Mouse (Mus musculus) layer of hippocampus, adult 2 months (tissue): ENCODE data around the gene Spry2. TPM values are rescaled to one million over a fixed set of nuclear protein-coding genes. Genes with fewer than 3 reads are reported as not detected.

Experiments
- DNase-seq, 2 experiments: peaks; one replicate each; pipeline ENCODE4 v3.0.0; 2022; ENCODE audit warnings: low spot score in 2 of 2
- H3K27ac ChIP-seq: fragments of 200-600 bp; 2 replicates; pipeline ENCODE4 v1.8.1; 2022
- H3K4me3 ChIP-seq: fragments of 200-600 bp; 2 replicates; pipeline ENCODE4 v1.8.1; 2022; ENCODE audit warnings: mild to moderate bottlenecking
- CTCF ChIP-seq: fragments of 200-600 bp; conservative IDR thresholded peaks from 2 replicates; pipeline ENCODE4 v1.8.1; 2022; ENCODE audit warnings: antibody characterized with exemption, mild to moderate bottlenecking, moderate library complexity
- total RNA-seq, 2 experiments: library from RNA; stranded (reverse); gene quantifications; 2 replicates each; pipeline ENCODE4 v1.2.3; 2021

The Spry2 gene
- total RNA-seq, 2 experiments from 2014 or later, result 66.7 to 74.2 TPM

DNA sequence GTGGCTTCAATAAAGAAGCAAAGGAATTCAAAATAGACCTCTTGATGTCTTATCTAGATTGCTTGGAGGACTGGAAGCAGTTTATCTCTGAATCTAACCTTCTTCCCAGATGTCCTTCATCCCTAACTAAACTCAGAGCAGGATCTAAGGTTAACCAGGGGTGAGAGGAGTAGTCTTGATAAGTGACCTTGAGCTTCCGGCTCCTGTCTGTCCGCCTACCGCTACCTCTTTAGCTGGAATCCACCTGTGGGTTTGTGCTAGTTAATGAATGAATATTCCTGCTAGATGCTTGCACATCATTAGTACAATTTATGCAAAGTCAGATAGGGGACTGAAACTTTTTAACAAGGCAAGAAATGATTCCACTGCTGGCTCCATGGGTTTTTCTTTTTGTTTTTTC lies 4.2 kb upstream of the Spry2 start:
- no peak overlapping the region for H3K27ac ChIP-seq
- no peak overlapping the region for H3K4me3 ChIP-seq
- no peak for TF ChIP-seq CTCF
- DNase-seq, result no peak

DNA sequence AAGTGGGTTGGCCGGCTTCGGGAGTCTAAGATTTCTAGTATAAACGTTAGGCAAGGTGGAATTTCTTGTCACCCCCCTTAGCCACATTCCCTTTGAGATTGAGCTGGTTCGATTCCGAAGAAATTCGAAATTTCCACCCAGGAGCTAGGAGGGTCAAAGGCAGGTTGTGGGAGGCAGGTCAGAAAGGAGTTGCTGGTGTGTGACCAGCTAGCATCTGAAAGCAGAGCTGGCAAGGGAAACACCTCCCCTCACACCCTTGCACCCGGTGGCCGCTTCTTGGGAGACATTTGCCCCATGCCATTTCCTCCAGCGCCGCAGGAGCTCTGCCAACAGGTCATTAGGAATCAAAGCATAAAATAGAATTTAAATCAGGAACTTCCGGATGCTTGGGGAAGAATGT lies 2.5 kb upstream of the Spry2 start:
- Histone ChIP-seq H3K27ac (peak overlapping the region; percentile 98), H3K4me3 (peak overlapping the region; percentile 93)
- TF ChIP-seq CTCF, result no peak
- DNase-seq, result no peak

DNA sequence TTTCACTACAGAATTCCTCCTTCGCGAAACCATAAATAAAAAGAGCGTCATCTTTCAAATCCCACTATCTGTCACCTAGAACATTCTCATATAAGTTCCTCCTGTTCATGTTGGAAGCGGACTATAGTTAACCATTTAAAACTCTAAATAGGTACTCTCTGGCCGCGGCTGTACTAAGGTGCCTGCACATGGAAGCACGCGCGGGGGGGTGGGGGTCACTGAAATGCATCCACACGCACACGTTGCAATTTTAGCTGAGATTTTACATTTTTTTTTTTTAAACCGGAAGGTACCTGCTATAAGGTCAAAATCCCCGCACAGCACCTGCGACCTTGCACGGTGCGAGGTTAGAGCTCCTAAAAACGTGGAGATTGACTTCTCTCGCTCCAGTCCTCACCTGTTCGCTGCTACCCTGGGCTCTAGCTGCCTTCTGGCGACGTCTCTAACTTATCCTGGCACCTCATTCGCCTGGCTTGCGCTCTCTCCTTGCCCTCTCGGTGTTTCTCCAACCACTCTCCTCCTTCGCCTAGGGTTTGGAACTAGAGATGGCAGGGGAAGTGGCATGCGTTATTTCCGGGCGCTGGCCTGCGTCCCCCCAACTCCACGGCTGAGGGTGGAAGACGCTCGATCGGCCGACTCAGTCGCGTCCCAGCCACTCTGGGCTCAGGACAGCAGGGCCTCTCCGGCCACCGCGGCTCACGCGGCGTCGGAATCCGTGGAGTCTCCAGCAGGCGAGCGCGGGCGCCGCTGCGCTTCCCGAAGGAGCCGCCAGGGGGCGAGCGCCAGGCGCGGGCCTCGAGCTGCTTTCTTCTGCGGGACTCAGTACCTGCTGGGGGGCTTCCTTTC lies 1.9 kb upstream of the Spry2 start:
- peak; percentile 80 to 94 for DNase-seq
- TF ChIP-seq CTCF, result peak; percentile 100
- Histone ChIP-seq H3K4me3 (peak overlapping the region; percentile 93), H3K27ac (peak overlapping the region; percentile 98)

DNA sequence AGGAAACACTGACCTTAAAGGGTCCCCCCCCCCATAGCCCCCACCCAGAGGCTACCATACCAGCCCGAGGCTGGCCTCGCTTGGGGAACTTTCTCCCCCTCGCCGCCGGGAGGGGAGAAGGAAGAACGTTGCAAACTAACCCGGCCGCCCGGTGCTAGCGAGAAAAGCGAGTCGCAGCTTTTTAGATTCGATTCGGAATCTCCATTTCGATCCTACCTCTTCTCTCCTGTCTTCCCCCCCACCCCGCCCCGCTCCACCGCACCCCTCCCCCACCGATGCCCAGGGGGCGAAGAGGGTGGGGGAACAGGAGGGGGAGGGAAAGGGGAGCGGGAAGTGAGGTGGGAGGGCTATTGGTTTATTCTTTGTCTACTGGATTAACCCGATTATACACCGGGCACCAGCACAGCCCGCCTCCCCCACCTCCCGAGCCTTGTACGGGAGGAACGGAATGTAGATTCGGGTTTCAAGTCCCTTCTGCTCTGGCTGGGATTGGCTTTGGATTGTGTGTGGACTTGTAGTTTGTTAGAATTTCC lies 1.0 kb upstream of the Spry2 start:
- Histone ChIP-seq H3K27ac (peak overlapping the region; percentile 98), H3K4me3 (peak overlapping the region; percentile 93)
- TF ChIP-seq CTCF, result no peak
- DNase-seq, result peak; percentile 54 to 60

DNA sequence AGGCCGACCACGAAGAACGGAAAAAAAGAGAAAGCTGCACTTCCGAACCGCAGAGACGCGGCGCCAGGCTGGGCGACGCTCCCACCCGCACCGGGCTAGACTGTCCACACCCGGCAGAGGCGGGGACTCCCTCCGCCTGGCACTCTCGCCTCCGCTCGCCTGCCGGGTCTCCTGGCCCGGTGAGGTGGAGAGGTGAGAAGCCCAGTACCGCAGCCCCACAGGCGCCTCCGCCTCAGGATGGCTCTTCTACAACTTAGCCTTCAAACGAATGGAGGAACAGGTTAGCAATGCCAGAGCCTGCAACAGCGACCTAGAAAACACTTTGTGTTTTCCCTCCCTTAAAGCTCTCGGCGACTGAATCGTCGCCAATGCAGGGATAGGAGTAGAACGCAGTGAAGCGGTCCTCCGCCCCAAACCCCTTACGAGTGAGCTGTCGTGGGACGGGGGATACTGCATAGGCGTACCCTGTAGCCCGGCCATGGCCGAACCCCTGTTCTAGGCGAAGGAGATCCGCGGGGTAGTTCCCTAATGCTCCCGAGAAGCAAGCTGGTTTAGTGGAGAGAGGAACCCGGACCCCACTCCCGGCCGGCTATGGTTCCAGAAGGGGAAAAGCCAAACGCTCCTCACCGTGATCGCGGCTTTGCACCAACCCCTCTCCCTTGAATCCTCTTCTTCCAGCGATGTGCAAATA lies 513 bp downstream of the Spry2 start:
- Histone ChIP-seq H3K4me3 (peak overlapping the region; percentile 93), H3K27ac (peak overlapping the region; percentile 98)
- peak in 1 of 2 experiments; percentile 44 for DNase-seq
- no peak for TF ChIP-seq CTCF

DNA sequence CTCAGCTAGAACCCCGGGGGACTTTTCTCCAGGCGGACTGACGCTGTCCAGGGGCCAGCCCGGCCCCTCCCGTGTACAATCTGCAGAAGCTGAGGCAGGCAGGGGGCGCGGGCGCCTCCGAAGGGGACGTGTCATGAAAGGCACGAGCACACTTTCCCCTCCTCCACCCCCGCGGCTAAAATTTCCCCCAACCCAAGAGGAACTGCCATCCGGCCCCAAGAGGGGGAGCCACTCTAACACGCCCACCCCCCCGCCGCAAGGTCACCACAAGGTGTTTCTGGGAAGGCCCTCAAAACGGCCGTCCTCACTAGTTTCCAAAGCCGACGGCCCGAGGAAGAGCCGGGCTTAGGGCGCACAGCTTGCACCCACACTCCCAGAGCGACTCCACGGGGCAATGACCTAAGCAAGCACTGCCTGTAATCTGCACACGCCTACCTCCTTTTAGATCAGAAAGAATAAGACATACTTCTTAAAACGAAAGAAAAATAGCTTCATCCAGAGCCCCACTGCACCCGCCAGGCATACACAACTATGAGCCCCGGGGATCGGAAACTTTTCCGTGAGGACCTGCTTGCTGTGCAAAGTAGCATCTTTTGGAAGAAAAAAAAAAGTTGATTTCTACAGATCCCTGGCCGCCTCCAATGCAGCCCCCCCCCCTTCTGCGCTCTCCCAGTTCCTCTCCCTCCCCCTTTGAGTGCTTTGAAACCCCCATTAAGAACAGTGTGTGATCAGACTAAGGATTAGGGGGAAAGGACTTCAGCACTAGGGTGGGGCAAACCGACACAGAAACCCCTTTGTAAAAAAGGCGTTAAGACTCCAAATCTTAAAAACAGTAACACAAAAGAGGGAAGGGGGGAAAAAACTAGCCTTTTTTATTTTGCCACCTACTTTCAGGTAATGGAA lies 1.4 kb downstream of the Spry2 start:
- peak; percentile 52 for TF ChIP-seq CTCF
- Histone ChIP-seq H3K27ac (peak overlapping the region; percentile 98), H3K4me3 (peak overlapping the region; percentile 93)
- peak in 1 of 2 experiments; percentile 53 for DNase-seq

DNA sequence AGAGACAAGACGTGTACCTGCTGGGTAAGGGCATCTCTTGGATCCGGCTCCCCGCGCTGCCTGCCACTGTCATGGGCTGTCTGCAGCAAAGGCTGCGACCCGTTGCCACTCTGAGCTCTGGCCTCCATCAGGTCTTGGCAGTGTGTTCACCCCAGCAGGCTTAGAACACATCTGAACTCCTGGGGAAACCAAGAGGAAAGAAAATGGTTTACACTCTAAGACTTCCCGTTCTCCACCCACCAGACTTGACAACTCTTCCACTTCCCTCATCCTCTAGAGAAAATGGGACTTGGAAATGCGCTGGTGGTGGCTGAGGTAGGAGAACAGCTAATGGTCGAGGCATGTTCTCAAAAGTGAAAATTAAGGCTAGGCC lies 3.0 kb downstream of the Spry2 start:
- TF ChIP-seq CTCF, result no peak
- Histone ChIP-seq H3K4me3 (peak overlapping the region; percentile 93), H3K27ac (peak overlapping the region; percentile 98)
- DNase-seq, result peak in 1 of 2 experiments; percentile 22

DNA sequence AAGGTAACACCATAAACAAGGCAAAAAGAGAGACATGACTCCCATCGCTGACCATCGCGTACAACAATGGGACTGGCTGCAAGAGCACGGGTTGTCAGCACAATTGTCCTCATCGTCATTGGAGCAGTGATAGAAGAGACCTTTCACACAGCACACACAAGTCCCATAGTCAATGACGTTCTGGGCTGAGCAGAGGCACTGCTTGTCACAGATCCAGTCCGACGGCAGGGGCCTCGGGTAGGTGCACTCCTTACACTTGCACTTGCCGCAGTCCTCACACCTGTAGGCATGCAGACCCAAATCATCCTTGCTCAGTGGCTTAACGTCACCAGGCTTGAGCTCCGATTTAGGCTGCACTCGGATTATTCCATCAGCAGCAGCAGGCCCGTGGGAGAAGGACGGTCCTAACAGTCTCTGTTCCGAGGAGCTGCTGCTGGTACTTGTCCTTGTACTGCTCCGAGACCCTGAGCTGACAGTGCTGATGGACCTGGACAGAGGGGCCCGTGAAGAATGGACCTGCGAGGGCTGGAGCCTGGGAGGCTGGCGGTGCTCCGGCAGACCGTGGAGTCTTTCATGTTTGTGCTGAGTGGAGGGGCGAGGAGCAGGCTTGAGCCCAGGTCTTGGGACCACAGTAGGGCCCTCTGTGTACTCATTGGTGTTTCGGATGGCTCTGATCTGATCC lies 3.5 kb downstream of the Spry2 start:
- Histone ChIP-seq H3K4me3 (peak overlapping the region; percentile 93), H3K27ac (peak overlapping the region; percentile 98)
- no peak for TF ChIP-seq CTCF
- peak in 1 of 2 experiments; percentile 24 for DNase-seq

DNA sequence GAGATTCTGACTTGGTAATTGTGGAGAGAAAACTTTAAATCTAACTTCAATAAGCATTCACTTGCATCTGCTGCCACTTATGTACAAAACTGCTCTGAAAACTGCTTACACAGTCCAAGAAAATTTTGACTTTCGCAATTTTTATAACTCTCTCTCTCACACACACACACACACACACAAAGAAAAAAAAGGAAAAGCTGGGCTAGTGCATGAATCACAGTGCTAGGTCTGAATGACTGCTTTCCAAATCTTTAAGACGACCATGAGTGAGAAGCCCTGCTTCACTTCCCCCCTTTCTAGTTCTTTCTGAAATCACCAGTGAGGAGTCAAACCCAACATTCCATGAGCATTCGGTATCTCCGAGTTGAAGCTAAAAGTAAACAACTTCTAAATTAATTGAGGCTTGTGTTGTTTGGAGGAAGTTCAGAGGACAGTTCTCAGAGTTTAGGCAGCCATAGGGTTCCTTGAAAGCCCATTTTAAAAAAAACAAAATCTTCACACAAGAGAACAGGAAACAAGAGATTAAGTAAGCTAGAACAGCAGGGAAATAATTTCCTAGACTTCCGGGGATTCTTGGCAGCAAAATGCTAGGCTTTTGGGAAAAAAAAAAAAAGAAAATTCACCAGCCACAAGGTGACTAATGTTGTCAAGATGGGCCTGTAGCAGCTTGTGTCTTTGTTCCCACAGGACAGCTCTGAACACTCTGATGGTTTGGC lies 5.9 kb downstream of the Spry2 start:
- Histone ChIP-seq H3K4me3 (peak overlapping the region; percentile 93; the same call in 1 of the 2 replicates), H3K27ac (peak overlapping the region; percentile 61)
- no peak for DNase-seq
- no peak for TF ChIP-seq CTCF

DNA sequence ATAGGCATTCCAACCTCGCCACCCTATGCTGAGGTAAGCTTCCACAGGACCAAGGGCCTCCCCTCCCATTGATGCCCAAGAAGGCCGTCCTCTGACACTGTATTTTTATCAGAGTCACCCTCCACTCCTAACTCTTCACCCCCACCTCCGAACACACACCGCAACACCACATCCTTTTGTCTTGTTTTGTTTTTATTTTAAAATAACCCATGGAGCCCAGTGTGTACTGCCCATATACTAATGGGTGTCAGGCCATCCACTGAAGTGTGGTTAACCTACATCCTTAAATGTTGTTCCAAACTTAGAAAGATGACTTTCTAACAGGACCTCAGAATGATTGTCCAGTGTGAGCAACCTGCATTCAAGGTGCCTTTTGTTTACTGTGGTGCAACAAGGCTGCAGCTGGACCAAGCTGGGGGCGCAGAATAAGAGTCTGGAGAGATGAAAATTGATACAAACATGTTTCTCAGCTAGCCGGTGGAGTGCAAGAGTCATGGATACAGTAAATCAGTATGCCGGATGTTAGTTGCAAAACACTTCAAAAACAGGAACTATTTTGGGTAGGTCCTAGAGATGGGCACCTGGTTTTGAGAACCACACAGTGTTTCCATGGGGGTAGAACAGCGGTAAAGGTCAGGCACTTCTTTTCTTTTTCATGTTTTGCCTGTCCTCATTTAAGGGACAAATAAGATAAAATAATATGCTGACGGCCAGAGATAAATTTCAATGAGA lies 9.8 kb downstream of the Spry2 start:
- Histone ChIP-seq H3K4me3 (no peak overlapping the region), H3K27ac (no peak overlapping the region)
- no peak for DNase-seq
- TF ChIP-seq CTCF, result no peak

DNA sequence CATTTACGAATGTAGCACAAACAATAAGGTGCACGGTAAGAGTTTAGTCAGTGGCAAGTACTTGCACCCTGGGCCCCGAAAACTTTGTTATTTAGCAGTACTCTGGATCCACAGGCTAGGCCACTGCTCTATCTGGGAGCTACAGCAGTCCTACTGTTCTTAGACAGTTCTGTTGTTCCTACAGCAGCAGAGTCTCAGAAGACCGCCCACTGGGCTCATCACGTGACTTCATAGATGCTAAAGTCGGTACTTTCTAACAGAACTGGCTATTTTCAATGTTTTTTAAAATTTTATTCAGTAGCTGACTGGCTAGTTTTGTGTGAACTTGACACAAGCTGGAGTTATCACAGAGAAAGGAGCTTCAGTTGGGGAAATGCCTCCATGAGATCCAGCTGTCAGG lies 11.4 kb downstream of the Spry2 start:
- H3K27ac ChIP-seq, result no peak overlapping the region
- H3K4me3 ChIP-seq, result no peak overlapping the region
- TF ChIP-seq CTCF, result no peak
- DNase-seq, result no peak
